Mouse (Mus musculus): Measurements from ENCODE around the gene Iffo2. TPM values are rescaled to one million over a fixed set of nuclear protein-coding genes. Genes with fewer than 3 reads are reported as not detected.

Gene Iffo2
- polyA plus RNA-seq, 1 experiment from 2014 or later: 2.3 TPM

GRCm38 (mm10) chr4:139669847-139670246 lies 139.5 kb downstream of the Iffo2 start:
- Histone ChIP-seq H3K4me3 (ENCODE audit: low read depth, low read length) (no peak overlapping the region), H3K4me2 (ENCODE audit: low read depth, low read length) (no peak overlapping the region), H3K4me1 (ENCODE audit: control insufficient read depth, insufficient read depth, low read length) (no peaks in the 10 kb centered on the region), H3K9ac (replicated peaks; ENCODE audit: low read length) (no peak overlapping the region), H3K36me3 (replicated peaks; ENCODE audit: control insufficient read depth, insufficient read depth, low read depth, low read length) (no peaks in the 10 kb centered on the region), H3K9me3 (replicated peaks; ENCODE audit: control insufficient read depth, low read length) (no peaks in the 10 kb centered on the region), H3K27me3 (ENCODE audit: control insufficient read depth, insufficient read depth, low read length) (no peaks in the 10 kb centered on the region), H3K27ac (replicated peaks; ENCODE audit: low read depth, low read length) (no peak overlapping the region)
- DNase-seq (ENCODE audit: low spot score): peak; percentile 81
- WGBS: 21% methylated on average over 6 of the region's 6 CpGs
- ATAC-seq (replicated peaks; ENCODE audit: insufficient number of reproducible peaks, low FRiP score, low TSS enrichment, low read depth): 0 out of 2 replicates have a peak, but pooled peaks have one; percentile 54

Small RNA genes within 50 kb of the gene (microRNA-seq; reads per million reads assigned to microRNA genes)
- gene Gm25571 (ENCODE audit: borderline number of aligned reads) (not detected), gene Mir7020 (ENCODE audit: borderline number of aligned reads) (not detected)

Other genes with a start within 250 kb of the Iffo2 start
- 13.5 and 14.2 TPM in 2 replicates for gene Pqlc2, start 219.8 kb upstream of the Iffo2 start, polyA plus RNA-seq (2014; fragmentation: Nextera tagmentation; extraction: Ambion mirVana)
- 137 and 146 TPM in 2 replicates for gene Akr7a5, start 219.8 kb upstream of the Iffo2 start, polyA plus RNA-seq (2014; fragmentation: Nextera tagmentation; extraction: Ambion mirVana)
- gene Mrto4, start 178.0 kb upstream of the Iffo2 start, polyA plus RNA-seq (2014; fragmentation: Nextera tagmentation; extraction: Ambion mirVana): 145 TPM in 2 replicates
- 13.5 and 17.0 TPM in 2 replicates for gene Emc1, start 178.0 kb upstream of the Iffo2 start, polyA plus RNA-seq (2014; fragmentation: Nextera tagmentation; extraction: Ambion mirVana)
- gene Ubr4, start 177.9 kb upstream of the Iffo2 start, polyA plus RNA-seq (2014; fragmentation: Nextera tagmentation; extraction: Ambion mirVana): 63.1 and 66.2 TPM in 2 replicates
- gene Gm21969, start 72.6 kb downstream of the Iffo2 start, polyA plus RNA-seq (2014; fragmentation: Nextera tagmentation; extraction: Ambion mirVana): not detected in 2 replicates
- 13.1 and 14.7 TPM in 2 replicates for gene Aldh4a1, start 92.3 kb downstream of the Iffo2 start, polyA plus RNA-seq (2014; fragmentation: Nextera tagmentation; extraction: Ambion mirVana)
- gene Tas1r2, start 123.0 kb downstream of the Iffo2 start, polyA plus RNA-seq (2014; fragmentation: Nextera tagmentation; extraction: Ambion mirVana): not detected in 2 replicates